Mouse (Mus musculus): ENCODE measurements at regions not wholly inside any gene's neighbourhood (a gene's known extent, or its start where the extent isn't known, plus 50 kb on each side); places are given as distances from the start of the nearest gene placed in this dataset.

DNA sequence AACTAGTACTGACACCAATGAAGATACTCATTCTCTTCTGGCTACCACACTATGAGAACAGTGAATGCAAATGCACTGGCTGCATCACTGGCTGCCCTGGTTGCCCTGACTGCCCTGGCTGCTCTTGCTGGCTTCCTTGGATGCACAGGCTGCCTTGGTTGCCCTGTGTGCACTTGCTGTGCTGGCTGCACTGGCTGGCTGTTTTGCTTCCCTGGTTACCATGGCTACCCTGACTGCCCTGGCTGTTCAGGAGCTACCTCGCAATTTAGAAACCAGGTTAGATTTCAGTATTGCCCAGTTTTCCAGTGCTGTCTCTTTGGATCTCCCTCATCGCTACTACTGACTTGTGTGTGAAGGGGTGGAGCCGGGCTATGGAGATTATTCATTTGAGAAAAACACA lies 175.7 kb downstream of the Fat4 start:
- no peak for DNase-seq (ENCODE audit: low spot score in 2 of 2)

DNA sequence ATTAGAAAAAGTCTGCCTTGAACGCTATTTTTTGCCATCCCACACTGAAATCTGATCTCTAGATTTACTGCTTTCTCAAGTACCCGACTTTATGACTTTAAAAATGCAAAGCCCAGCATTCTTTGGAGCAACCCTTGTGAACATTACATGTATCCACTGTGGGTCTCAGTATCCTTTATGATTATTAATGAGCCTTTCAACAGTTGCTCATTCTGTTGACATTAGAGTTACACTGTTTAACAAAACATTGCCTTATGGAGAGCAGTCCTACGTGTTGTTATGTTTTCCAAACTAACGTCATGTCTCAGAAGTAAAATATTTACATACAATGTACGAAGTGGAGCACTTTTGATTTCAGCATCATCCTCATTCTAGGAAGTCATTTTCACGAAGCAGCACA lies 178.7 kb downstream of the Fat4 start:
- DNase-seq (ENCODE audit: low spot score in 2 of 2) = no peak

DNA sequence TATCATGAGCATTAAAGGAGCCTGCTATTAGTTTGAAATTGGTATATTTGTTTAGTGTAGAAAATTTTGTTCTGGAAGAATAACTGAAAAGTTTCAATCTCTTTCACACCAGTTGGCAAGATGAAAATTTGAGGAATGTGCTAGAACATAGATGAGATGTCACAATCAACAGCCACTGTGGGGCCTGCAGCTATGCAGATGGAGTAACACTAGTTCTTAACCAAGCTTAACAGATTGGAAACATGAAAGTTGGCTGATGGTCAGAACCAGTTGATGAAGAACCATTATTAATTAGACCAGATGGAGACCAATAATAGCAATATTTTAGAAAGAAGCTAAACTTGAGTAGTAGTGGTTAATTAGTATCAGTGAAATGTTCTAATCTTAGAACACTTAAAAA lies 182.3 kb downstream of the Fat4 start:
- DNase-seq (ENCODE audit: low spot score in 2 of 2) = no peak

DNA sequence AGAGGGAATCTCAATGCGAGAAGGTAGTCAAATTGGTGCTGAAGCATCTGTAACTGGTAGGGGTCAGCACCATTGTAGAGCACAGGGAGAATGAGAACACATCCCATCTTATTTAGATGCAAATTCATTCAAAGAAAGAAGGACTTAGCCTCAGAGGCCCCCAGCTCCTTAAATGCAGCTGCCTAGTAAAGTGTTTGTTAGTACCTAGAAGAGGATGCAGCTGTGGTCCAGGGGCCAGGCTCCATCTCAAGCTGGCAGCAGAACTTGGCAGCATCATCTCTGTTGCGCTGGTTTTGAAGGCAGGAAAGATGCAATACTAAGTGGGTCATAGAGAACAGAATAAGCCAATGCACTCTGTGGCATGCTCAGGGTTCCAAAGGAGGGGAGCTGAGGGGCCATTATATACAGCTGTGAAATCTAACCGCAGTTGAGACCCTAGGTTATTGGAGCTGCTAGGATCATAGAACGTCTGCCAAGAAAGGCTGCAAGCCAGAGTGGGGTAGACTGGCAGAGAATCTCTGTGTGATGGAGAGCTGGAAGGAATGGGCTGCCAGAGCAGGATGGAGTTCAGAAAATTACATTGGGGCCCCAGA lies 196.0 kb downstream of the Fat4 start:
- no peak for DNase-seq (ENCODE audit: low spot score in 2 of 2)

DNA sequence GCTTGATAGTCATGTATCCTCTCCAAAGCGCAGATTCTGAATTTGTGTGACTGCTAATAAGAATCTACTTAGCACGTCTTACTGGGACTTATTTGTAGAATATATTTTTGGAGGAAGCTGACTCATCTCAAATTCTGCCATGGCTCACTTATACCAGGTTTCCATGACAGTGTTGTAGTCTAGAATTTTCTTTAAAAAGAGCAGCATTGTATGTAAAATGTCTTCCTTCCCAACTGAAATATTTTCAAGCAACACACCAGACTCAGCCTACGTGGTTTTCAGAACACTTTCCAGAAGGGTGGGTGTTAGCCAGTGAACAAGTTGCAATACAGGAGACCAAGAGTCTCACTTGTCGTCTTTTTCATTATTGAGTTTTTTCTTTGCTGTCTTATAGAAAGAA lies 202.2 kb downstream of the Fat4 start:
- DNase-seq (ENCODE audit: low spot score in 2 of 2) = no peak

DNA sequence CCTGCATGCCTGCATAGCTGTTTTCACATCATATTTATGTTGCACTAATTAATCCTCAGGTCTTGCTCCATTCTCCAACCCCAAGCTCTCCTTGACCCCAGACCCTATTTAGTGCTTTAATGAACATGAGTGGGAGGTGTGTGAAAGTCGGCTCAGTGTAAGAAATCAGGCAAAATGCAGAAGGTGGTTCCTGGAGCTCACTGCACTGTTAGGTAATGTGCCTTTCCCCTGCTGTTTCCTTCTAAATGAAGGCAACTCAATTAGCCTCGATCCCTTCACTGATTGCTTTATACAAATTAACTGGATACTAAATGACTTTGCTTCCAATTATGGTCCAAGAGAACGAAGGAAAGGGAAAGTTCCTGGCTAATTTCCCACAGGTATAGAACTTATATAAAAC lies 215.6 kb downstream of the Fat4 start:
- DNase-seq (ENCODE audit: low spot score in 2 of 2) = no peak

DNA sequence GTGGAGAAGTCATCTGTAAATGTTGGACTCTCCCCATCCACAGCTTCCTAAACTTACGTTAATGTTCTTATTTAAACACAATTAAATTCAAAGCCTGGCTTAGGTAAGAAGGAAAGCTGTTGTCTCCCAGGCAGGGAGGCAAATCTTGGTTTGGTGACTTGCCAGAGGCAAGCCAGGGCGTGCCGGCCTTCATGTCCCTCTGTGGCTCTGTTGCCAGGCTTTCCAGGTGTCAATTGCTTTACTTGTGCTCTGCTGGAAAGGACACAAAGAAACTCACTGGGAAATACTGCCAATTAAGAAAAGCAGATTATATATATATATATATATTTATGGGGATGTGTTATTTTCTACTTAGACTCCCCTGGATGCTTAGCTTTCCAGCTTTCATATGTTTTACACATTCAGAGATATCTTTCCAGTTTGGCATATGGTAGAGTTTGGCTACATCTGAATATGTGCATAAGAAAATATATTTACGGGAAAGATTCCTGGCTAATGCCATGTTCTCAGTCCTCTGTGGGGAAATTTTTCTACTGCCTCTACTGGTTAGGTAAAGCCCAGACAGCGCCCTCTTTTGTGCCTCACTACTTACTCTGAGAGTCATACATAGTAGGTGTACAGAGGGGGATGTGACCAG lies 223.1 kb downstream of the Fat4 start:
- DNase-seq (ENCODE audit: low spot score in 2 of 2) = peak in 1 of 2 experiments; percentile 9

DNA sequence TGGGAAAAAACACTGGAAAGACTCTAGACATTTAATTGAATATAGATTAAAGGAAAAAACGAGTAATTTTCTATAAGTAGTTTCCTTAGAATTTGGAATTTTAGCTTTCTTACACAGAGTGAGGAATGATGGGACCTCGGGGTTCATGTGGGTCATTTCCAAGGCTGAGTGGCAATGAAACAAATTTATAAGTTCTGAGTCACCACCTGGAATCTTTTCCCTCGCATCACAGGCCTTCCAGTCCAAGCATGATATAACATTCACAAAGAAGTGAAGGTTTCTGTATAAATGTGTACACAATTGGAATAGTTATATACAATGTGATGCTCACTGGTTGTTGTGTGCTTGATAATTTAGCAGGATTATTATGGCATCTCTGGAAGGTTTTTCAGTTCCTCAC lies 227.3 kb downstream of the Fat4 start:
- DNase-seq (ENCODE audit: low spot score in 2 of 2) = no peak

DNA sequence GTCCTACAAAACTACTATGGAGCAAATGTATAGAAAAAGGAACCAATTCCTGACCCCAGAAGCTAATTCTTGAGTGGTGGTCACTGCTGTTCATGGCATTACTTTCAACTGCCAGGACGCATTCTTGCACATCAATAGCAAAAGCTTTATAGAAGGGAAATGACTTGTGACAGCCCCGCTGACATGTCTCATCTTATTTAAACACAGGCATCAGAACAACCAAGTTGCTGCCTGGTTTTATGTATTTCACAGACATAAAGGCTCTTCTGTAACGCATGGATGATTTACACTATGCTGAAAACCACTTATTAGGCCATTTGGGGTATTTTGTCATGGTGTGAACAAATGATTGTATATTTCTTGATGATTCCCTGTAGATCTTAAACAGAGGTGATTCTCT lies 228.1 kb downstream of the Fat4 start:
- DNase-seq (ENCODE audit: low spot score in 2 of 2) = no peak

DNA sequence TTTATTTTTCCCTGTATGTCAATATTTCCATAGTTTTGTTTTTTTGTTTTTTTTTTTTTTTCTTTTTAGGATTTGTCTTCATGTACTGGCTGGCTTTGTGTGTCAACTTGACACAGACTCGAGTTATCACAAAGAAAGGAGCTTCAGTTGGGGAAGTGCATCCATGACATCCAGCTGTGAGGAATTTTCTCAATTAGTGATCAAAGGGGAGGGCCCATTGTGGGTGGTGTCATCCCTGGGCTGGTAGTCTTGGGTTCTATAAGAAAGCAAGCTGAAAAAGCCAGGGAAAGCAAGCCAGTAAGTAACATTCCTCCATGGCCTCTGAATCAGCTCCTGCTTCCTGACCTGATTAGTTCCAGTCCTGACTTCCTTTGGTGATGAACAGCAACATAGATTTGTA lies 228.7 kb downstream of the Fat4 start:
- no peak for DNase-seq (ENCODE audit: low spot score in 2 of 2)

DNA sequence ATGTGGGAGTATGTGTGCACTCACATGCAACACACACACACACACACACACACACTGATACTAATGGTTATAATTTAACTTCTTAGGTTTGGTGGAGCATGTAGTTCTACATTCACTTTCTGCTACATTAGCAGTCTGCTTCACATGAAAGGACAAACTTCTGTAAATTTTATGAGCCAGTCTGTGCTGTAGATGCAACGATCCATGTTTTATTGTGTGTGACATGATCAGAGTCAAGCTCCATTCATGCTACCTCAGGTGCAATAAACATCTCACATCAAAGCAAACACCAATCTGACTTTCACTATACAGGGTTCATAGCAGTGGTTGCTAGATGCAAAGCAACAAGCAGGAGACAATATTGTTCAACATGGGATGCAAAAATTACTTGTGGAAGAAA lies 235.5 kb downstream of the Fat4 start:
- DNase-seq (ENCODE audit: low spot score in 2 of 2) = no peak

DNA sequence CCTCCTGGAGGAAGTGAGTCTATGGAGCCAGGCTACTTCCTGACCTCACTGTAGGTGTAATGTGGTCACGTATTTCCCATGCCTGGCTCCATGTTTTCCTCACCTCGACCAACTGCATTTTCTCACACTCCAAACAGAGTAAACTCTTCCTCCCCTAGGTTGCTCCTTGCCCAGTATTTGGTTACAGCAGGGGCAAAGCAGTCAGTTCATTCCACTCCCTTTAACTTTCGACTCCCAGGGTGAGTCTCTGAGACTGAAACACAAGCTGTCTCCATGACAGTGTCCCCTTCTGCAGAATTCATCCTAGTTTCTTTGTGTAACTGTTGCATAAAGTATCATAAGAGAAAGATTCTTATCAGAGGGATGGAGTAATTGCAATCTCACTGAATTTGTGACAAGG lies 243.8 kb downstream of the Fat4 start:
- no peak for DNase-seq (ENCODE audit: low spot score in 2 of 2)

DNA sequence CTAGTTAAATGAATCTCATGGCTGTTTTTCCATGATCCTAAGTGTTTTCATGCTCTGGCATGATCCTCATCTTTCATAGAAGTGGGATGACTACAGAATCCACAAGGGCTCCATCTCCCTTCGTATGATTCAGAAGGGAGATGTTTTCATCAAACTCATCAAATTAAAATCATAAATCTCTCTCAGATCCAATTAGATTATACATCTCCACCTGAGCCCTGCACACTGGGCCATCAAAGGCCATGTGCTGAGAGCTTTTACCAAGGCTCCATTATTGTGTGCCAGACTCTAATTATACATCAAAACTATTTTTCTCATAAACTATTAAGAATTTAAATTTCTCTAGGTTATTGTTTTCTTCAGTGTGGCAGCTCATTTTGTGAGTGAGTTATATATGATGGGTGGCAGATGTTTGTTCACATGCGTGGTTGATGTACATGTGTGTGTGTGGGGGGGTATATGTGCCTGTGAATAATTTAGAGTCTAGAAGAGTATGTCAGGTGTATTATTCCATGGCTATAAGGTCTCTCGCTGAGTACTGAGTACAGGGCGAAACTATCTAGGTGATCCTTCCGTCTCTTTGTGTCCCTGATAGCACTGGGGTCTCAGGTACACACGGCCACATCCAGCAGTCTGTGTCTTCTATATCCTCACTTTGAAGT lies 278.4 kb downstream of the Fat4 start:
- DNase-seq (ENCODE audit: low spot score in 2 of 2) = no peak

DNA sequence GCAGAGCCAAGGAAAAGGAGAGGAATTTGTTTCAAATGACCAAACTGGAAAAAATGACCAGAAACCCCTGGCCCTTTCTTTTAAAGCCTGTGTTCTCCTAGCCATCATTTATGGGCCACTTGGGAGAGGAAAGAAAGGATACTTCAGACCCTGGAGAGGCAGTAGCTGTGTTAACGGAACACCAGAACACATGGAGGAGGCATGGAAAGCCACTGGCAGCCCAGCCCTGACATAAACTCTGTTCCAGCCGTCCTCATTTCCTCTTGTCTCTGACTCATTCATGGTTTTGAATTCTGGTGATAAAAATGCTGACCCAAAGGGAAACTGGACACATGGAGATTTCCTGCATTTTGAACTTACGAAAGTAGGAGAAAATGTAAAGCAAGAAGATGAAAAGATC lies 295.9 kb downstream of the Fat4 start:
- no peak for DNase-seq (ENCODE audit: low spot score in 2 of 2)

DNA sequence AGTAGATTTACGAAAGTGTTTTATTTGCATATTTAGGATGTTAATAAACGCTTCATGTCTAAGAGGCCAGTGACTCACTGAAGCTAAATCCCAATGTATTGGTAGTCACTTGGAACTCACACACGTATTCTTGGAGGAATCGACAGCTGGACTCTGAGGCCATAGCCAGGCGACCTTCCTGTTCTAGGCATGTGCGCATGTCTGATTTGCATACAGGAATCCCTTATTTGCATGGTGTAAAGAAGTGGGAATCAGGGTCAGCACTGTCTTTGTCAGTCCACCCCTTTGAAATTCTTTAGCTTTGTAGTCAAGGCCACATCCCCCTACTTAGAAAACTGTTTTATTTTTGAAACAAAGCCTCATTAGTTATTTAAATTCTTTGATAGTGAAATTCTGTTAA lies 308.4 kb downstream of the Fat4 start:
- no peak for DNase-seq (ENCODE audit: low spot score in 2 of 2)

DNA sequence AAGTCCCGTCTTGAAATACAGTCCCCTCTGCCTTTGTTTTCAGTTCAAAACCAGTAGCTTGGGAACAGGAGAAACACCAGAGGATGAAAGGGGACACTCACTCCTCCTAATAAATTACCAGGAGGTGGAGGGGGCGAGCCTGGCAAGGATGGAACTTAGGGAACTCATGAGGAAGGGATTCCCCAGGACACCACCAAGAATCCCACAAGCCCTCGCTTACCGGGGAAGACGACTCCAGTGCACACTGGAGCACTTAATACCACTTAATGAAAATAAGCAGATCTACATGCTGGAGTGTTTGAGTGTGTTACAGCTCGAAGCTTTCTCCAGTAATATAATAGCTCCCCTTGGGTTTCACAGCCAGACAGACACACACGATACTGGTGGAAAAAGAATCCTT lies 315.9 kb downstream of the Fat4 start:
- DNase-seq (ENCODE audit: low spot score in 2 of 2) = no peak

DNA sequence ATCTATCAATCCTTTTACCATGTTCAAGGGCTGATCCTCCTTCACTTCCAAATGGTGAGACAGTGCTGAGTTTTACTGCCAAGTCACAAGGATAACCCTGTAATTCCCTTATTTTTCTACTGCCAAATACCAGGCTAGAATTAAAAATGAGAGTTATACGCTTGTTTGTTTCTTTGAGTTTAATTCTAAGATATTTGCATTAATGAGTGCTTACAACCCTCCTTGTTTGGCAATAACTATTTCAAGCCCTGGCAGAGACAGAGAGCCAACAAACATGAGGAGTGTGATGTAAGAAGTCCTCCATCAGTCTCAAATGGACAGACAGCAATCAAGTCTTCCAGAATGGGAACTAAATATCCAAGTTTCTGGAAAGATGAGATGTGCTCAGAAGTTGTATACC lies 321.9 kb downstream of the Fat4 start:
- DNase-seq (ENCODE audit: low spot score in 2 of 2) = no peak

DNA sequence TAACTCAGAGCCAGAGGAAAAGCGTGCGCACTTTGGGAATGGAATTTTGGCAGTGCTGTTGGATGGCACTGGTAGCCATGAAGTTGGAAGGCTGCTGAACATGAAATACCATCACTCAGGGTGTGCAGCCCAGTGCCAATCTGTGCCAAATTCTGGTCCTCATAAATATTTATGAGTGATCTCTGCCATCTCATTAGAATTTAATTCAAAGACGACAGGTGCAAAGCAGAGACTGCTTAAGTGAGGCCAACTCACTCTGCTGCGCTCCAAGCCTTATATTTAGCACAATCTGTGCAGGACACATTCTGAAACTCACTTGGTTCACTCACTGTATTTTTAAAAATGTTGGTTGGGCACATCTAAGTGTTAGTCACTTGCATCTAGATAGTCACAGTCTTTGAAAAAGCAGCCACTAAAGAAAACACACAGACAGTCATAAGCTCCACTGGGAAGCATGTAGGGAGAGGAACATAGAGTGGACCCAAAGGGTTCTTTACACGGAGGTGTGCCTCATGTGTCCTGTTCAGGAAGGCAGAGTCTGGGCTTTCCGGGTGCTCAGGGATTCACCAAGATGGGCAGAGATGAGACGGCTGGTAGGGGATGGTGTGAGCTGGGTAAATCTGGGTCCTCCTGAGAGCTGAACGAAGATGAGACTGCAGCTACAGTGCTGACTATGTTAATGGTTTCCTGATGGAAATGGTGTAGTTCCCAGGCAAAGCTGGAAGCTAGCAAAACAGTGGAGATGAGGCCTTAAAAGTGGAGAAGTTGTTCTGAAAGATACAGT lies 322.8 kb downstream of the Fat4 start:
- DNase-seq (ENCODE audit: low spot score in 2 of 2) = peak in 1 of 2 experiments; percentile 38

DNA sequence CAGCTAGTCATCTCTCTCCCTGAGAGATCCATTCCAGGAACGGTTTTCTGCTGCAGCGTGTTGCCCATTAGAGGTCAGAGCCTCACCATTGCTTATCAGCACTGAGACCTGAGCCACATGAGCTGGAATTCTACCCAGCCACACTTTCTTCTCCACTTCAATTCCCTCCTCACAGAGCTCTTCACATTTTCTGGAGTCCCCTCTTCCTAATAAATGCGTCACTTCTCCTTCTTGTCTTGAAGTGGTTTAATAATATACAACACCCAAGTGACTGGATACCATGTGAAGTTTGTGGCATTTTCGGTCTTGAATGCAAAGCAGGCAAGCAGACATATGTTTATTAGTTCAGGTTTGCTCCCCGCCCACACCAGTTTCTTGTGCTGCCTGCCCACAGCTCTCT lies 324.9 kb downstream of the Fat4 start:
- peak in 1 of 2 experiments; percentile 26 for DNase-seq (ENCODE audit: low spot score in 2 of 2)

DNA sequence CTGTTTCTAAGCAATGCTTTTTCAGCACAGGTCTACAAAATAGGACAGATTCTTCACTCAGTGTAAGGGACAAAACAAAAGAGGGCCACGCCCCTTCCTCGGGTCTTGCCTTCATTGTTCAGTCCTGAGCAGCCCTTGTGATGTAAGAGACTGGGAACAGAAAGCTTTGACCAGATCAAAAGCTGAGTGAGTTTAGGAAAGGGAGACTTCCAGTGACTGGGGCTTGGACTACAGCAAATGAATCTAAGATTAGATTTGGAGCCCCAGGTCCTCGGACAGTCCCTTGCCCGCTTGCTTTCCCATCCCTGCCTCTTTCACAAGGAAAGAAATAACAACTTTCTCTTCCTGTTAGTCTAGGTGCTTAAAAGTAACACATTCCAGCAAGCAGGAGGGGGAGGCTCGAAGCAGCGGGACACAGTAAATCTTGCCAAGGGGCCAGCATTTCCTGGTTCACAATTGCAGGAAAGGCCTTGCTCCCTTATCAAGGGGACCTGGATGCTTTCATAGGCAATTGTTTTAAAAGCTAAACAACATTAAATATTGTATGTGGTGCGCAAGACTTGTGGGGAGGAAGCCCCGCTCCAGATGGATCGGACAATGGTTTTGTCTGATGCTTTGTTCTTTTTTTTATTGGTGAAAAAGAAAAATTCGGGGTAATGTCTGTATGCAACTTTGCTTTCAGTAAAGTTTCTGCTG lies 333.4 kb downstream of the Fat4 start:
- no peak for DNase-seq (ENCODE audit: low spot score in 2 of 2)

DNA sequence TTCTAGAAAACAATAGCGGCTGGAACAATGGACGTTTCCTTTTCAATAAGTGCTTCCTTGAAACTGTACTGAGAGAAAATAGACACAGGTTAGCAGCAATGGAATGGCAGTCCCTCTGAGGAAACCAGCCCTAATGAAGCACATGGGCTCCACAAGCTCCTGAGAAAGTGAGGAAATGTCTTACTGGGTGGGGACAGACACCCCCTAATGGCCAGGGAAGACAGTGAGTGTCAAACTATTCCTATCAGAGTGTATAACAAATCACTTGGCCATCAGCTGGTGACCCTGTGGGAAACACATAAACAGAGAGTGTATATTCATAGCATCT lies 333.9 kb downstream of the Fat4 start:
- no peak for DNase-seq (ENCODE audit: low spot score in 2 of 2)

DNA sequence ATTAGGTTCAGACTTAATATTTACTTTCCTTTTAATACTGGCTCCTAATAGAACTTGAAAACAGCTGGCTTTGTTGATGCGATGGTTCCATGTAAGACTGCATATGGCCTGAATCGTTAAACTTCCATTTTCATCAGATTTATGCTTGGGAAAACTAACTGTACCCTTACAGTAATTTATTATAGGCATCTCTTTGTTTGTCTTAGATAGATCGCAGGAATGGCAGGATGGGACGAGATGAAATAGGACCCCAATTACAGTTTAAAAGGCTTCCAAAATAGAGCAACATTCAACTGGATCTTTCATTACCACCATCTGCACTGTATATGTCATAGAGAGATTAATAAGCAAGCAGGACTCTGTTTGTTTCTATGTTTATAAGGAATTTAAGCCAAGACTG lies 335.3 kb downstream of the Fat4 start:
- no peak for DNase-seq (ENCODE audit: low spot score in 2 of 2)

Data from left cerebral cortex, adult 8-10 months (tissue).